Mouse (Mus musculus): ENCODE data around the gene Traf1.

- no peak for TF ChIP-seq CTCF (IDR thresholded peaks at IDR 0.05)
- no peak for TF ChIP-seq POLR2A (IDR thresholded peaks at IDR 0.05; ENCODE audit: insufficient read depth, low read depth, low read length)
- TF ChIP-seq EP300 (IDR thresholded peaks at IDR 0.05; ENCODE audit: insufficient read depth, low read depth, low read length) = no peak
Observed at GRCm38 (mm10) chr2:34978226-34978625, 16.7 kb upstream of the Traf1 start.

Measured in heart, adult 2 months (tissue).